Mouse (Mus musculus) bone marrow, adult 2 months (tissue): ENCODE measurements around the gene 1700001O22Rik. TPM values are rescaled to one million over a fixed set of nuclear protein-coding genes. Genes with fewer than 3 reads are reported as not detected.

Source experiments
- H3K27ac ChIP-seq: fragments of 200-500 bp; 2 replicates; pipeline ENCODE4 v1.5.1; 2012; ENCODE audit warnings: low read depth, mild to moderate bottlenecking, control low read depth, inconsistent platforms, low read length; ENCODE audit not compliant: control insufficient read depth, poor library complexity, insufficient read depth
- H3K4me1 ChIP-seq: fragments of 200-500 bp; 2 replicates; pipeline ENCODE4 v1.6.1; 2011; ENCODE audit warnings: low read length; ENCODE audit not compliant: control insufficient read depth, insufficient read depth
- H3K4me3 ChIP-seq: fragments of 200-500 bp; replicated peaks from 2 replicates; pipeline ENCODE3; 2011; ENCODE audit warnings: mild to moderate bottlenecking, low read depth, low read length, control low read depth; ENCODE audit not compliant: control insufficient read depth
- CTCF ChIP-seq: fragments of 200-500 bp; IDR thresholded peaks from 2 replicates; pipeline ENCODE4 v1.5.1; 2011; ENCODE audit warnings: low read length, control low read depth; ENCODE audit not compliant: control insufficient read depth, insufficient read depth
- POLR2A ChIP-seq: fragments of 200-500 bp; IDR thresholded peaks from 2 replicates; pipeline ENCODE4 v1.6.1; 2011; ENCODE audit warnings: low read depth, mild to moderate bottlenecking, control low read depth, low read length, borderline replicate concordance; ENCODE audit not compliant: control insufficient read depth
- WGBS: fragments of 180-500 bp; shearing (Covaris S2); methylation state at CpG from one replicate; pipeline ENCODE4 v1.1.7; 2018; 5-methylcytosine and 5-hydroxymethylcytosine counted together
- polyA plus RNA-seq: library from polyadenylated mRNA; stranded (reverse); fragments of >200 nt; gene quantifications from 2 replicates; pipeline ENCODE4 v1.2.4, GENCODE M21; 2011; ENCODE audit warnings: low replicate concordance; ENCODE audit not compliant: missing spikeins, insufficient read depth, insufficient read length

Gene 1700001O22Rik
- polyA plus RNA-seq, 1 experiment: not detected

DNA sequence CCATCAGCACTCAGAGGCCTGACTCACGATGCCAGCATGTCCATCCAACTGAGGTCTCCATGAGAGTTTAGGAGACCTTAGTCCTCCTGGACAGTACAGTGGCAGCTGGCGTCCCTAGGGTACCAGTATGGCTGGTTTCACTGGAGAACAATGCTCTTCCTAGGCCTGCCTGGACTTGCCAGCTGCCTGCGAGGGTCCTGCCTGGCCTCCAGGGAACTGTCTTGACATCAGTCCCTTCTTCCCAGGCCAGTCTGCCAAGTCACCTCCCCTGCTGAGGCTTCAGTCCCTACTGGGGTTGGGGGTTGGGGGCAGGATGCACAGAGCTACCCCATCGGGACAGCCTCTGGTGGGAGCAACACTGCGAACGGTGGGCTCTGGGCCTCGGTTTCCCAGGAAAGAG is 11.4 kb downstream of the 1700001O22Rik start:
- 85% methylated on average over 7 of the region's 7 CpGs for WGBS
- peaks cover 1% of the 10 kb centered on the region; the same call in 1 of the 2 replicates for H3K4me1 ChIP-seq
- no peak overlapping the region for H3K4me3 ChIP-seq
- no peak for TF ChIP-seq POLR2A
- no peak for TF ChIP-seq CTCF
- no peak overlapping the region for H3K27ac ChIP-seq

DNA sequence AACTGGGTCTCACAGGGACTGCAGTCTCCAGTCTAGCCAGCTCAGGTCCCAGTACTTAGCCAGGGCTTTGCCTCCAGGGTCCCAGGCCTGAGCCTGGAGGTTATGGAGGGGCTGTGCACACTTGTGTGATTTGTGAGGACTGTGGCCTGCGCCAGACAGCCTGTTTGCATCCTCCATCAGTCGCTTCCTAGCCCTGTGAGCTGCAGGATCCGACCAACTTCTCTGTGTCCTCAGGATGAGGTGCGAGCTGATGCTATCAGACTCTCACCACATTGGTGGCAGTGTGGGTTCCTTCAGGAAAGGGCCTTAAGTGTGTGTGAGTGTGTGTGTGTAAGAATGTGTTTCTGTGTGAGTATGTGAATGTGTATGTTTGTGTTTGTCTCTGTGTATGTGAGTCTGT is 16.0 kb downstream of the 1700001O22Rik start:
- no peak overlapping the region for H3K4me3 ChIP-seq

GRCm38 (mm10) chr2:30784078-30784994 is 19.1 kb downstream of the 1700001O22Rik start:
- no peak overlapping the region for H3K27ac ChIP-seq
- TF ChIP-seq CTCF (no peak), POLR2A (no peak)
- no peak overlapping the region for H3K4me3 ChIP-seq
- 13% methylated on average over 40 of the region's 40 CpGs for WGBS
- H3K4me1 ChIP-seq: no peaks in the 10 kb centered on the region

More for the DNA sequence above, 16.0 kb downstream of the 1700001O22Rik start:
- Histone ChIP-seq H3K27ac (no peak overlapping the region), H3K4me1 (no peaks in the 10 kb centered on the region)
- TF ChIP-seq CTCF (no peak), POLR2A (no peak)
- WGBS: 44% methylated on average over 4 of the region's 4 CpGs

DNA sequence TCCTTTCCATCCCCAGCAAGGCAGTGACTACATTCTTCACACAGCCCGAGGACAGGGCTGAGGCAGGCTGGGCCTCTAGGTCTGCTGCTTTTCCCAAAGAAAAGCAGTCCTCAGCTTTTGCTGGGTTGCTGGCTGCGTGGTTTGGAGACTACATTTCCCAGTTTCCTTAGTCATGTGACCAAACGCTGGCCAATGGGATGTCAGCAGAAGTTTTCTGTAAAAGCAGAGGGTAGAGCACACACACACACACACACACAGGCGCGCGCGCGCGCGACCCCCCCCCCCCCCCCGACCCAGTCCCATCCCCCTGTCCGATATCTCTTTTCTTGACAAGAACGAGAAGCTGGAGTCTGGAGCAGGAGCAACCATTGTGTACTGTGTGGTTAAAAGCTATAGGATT is 20.1 kb downstream of the 1700001O22Rik start:
- Histone ChIP-seq H3K27ac (no peak overlapping the region), H3K4me1 (no peaks in the 10 kb centered on the region), H3K4me3 (no peak overlapping the region)
- TF ChIP-seq CTCF (no peak), POLR2A (no peak)
- WGBS: 4% methylated on average over 13 of the region's 13 CpGs

DNA sequence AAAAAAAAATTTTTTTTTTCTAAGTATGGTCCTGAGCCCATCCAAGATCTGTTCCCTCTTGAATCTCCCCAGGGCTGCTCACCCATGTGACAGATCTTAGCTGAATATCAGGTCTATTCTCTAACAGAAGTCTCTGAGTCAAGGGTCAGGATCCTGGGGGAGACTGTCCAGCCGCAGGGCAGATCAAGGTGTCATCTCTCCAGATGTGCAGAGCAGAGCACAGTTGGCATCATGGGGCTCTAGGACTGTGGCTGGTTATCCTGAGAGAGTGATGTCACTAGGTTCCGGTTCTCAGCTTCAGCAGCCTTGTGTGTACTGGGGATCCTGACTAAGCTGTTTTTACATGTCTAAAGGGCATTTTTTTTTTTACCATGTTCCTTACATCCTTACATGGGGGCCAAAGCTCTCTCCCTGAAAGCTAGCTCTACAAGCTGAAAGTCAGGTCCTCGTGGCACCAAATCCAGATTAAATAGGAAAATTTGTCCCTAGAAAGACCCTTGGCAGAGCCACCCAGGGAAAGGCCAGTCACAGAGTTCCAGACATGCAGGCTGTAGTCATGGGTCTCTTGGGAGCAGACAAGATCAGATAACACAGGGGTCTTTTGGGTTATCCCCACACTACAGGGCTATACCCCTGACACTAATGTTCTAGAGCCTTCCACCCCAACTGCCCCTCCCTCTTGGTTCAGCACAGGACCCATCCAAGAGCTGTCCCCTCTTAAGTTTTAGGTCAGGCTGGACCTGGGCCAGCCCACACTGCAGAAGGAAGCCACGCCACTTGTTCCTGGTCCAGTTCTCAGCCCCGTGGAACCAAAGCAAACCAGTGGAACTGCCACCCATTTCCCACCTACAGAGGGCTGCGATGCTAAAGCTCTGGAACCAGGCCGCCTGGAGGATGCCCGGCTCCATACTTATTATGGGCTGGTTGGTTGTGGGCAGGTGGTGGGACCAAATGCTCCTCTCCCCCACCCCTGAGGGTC is 20.9 kb downstream of the 1700001O22Rik start:
- Histone ChIP-seq H3K4me3 (no peak overlapping the region), H3K4me1 (no peaks in the 10 kb centered on the region), H3K27ac (no peak overlapping the region)
- 68% methylated on average over 8 of the region's 8 CpGs for WGBS
- TF ChIP-seq POLR2A (no peak), CTCF (no peak)

DNA sequence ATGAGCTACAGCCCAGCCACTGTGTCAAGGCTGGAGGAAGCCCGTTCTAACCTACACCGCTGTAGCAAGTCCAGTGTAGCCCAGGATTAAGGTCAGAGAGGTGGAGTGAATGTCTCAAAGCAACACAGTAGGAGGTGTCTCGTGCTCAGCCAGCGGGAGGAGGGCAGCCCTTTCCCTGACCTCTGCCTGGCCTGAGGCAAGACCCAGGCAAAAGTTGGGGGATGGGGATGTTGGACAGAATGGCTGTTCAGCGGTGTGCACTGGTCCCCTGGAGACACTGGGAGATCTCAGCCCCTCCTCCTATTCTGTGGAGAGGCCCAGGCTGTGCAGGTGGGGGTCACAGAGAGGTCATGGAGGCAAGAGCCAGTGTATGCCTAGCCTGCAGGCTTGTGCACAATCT is 24.2 kb downstream of the 1700001O22Rik start:
- no peak overlapping the region for H3K4me3 ChIP-seq
- no peak overlapping the region for H3K27ac ChIP-seq
- no peaks in the 10 kb centered on the region for H3K4me1 ChIP-seq
- 72% methylated on average over 5 of the region's 5 CpGs for WGBS
- TF ChIP-seq CTCF: no peak
- no peak for TF ChIP-seq POLR2A

- Histone ChIP-seq H3K4me1 (no peaks in the 10 kb centered on the region), H3K27ac (no peak overlapping the region), H3K4me3 (no peak overlapping the region)
- 76% methylated on average over 4 of the region's 4 CpGs for WGBS
- TF ChIP-seq POLR2A (no peak), CTCF (no peak)
Measured at GRCm38 (mm10) chr2:30778235-30778634, 25.2 kb downstream of the 1700001O22Rik start.

- no peaks in the 10 kb centered on the region; the same call in 1 of the 2 replicates for H3K4me1 ChIP-seq
- no peak overlapping the region for H3K27ac ChIP-seq
- H3K4me3 ChIP-seq: no peak overlapping the region
- no peak for TF ChIP-seq POLR2A
- TF ChIP-seq CTCF: no peak
- WGBS: 83% methylated on average over 3 of the region's 3 CpGs
Measured at GRCm38 (mm10) chr2:30777266-30777665, 26.2 kb downstream of the 1700001O22Rik start.
